8 mouse cellular contexts compared by ENCODE assay signal in genomic region chr10:96620890-96621271, GRCm38 (mm10). TPM values are rescaled to one million over a fixed set of nuclear protein-coding genes. Genes with fewer than 3 reads are reported as not detected.
DNase-seq lines count a peak whose midpoint lies in the region; ATAC-seq and TF ChIP-seq lines count a peak whose summit lies in the region.

No protein-coding gene starts in this region.

- H3K36me3 ChIP-seq in liver, adult 2 months (ENCODE audit: control insufficient read depth, insufficient read depth, low read length) = peaks cover 13% of the 10 kb centered on the region
- peaks cover 33% of the 10 kb centered on the region for H3K36me3 ChIP-seq in forebrain, embryonic 13.5 days (ENCODE audit: poor library complexity, severe bottlenecking)
- peaks cover 6% of the 10 kb centered on the region for H3K36me3 ChIP-seq in kidney, adult 2 months (ENCODE audit: control insufficient read depth, insufficient read depth, low read length)
- peaks cover 35% of the 10 kb centered on the region for H3K36me3 ChIP-seq in splenic B cell, adult 2 months (ENCODE audit: control insufficient read depth, insufficient read depth, low read length, poor library complexity, severe bottlenecking)

- H3K4me2 ChIP-seq in forebrain, embryonic 13.5 days = peak overlapping the region; percentile 90

- 21% methylated on average over 4 of the region's 4 CpGs for WGBS in liver, adult 2 months
- 39% methylated on average over 4 of the region's 4 CpGs for WGBS in forebrain, embryonic 13.5 days
- WGBS in kidney, adult 2 months = 16% methylated on average over 4 of the region's 4 CpGs

- no peaks in the 10 kb centered on the region for H3K9me3 ChIP-seq in forebrain, embryonic 13.5 days (replicated peaks)

- H3K27ac ChIP-seq in liver, adult 2 months (replicated peaks; ENCODE audit: insufficient read depth, low read depth, low read length) = no peak overlapping the region
- no peak overlapping the region for H3K27ac ChIP-seq in forebrain, embryonic 13.5 days
- H3K27ac ChIP-seq in kidney, adult 2 months (ENCODE audit: insufficient read depth, low read depth, low read length) = peak overlapping the region; percentile 80

- no peak for ATAC-seq in forebrain, embryonic 13.5 days

- TF ChIP-seq CTCF in liver, adult 2 months (IDR thresholded peaks at IDR 0.05; ENCODE audit: low read depth, low read length) = no peak
- no peak for TF ChIP-seq CTCF in kidney, adult 2 months (conservative IDR thresholded peaks at IDR 0.05; ENCODE audit: insufficient read depth, insufficient read length, low read depth, low read length)

- intact Hi-C loops in gastrocnemius, postnatal 14 days (cut with DNase I; ENCODE audit: low total_unique reads) = no loop called here

- H3K4me3 ChIP-seq in liver, adult 2 months (ENCODE audit: insufficient read depth, low read depth, low read length) = peak overlapping the region; percentile 25; the same call in 1 of the 2 replicates
- H3K4me3 ChIP-seq in forebrain, embryonic 13.5 days = peak overlapping the region; percentile 59
- peak overlapping the region; percentile 50 for H3K4me3 ChIP-seq in kidney, adult 2 months (ENCODE audit: insufficient read depth, low read depth, low read length)

- DNase-seq in liver, adult 2 months (ENCODE audit: extremely low read depth, low read depth, low spot score) = peak; percentile 59
- no peak for DNase-seq in liver
- peak; percentile 70 for DNase-seq in kidney, adult 2 months
- peak; percentile 61 for DNase-seq in lung, postnatal 10 days
- DNase-seq in splenic B cell, adult 2 months (ENCODE audit: low read depth, low spot score) = peak; percentile 89
- DNase-seq in gastrocnemius, postnatal 14 days = no peak
- no peak for DNase-seq in layer of hippocampus, adult 8-10 months (ENCODE audit: low spot score in 2 of 2)

- H3K4me1 ChIP-seq in liver, adult 2 months (ENCODE audit: control insufficient read depth, insufficient read depth, low read length) = peaks cover 18% of the 10 kb centered on the region
- H3K4me1 ChIP-seq in forebrain, embryonic 13.5 days = peaks cover 64% of the 10 kb centered on the region
- peaks cover 29% of the 10 kb centered on the region for H3K4me1 ChIP-seq in kidney, adult 2 months (ENCODE audit: control insufficient read depth, insufficient read depth, low read length)

- no peak for TF ChIP-seq POLR2A in liver, adult 2 months (IDR thresholded peaks at IDR 0.05; ENCODE audit: extremely low read depth, insufficient read depth, low read length)
- TF ChIP-seq POLR2A in kidney, adult 2 months (IDR thresholded peaks at IDR 0.05; ENCODE audit: low read depth, low read length) = no peak

- H3K79me2 ChIP-seq in liver, adult 2 months (ENCODE audit: control insufficient read depth, insufficient read depth, low read length) = peaks cover 8% of the 10 kb centered on the region; the same call in 1 of the 2 replicates

- H3K9ac ChIP-seq in liver, adult 2 months (ENCODE audit: low read depth, low read length) = 0 out of 2 replicates have a peak overlapping the region, but pooled peaks have one; percentile 21
- H3K9ac ChIP-seq in forebrain, embryonic 13.5 days = peak overlapping the region; percentile 70

- H3K27me3 ChIP-seq in liver, adult 2 months (ENCODE audit: control insufficient read depth, insufficient read depth, low read length) = no peaks in the 10 kb centered on the region
- no peaks in the 10 kb centered on the region for H3K27me3 ChIP-seq in forebrain, embryonic 13.5 days
- no peaks in the 10 kb centered on the region for H3K27me3 ChIP-seq in kidney, adult 2 months (replicated peaks; ENCODE audit: control insufficient read depth, insufficient read depth, low read length)
- no peaks in the 10 kb centered on the region for H3K27me3 ChIP-seq in splenic B cell, adult 2 months (ENCODE audit: control insufficient read depth, insufficient read depth, low read length, poor library complexity, severe bottlenecking)

RNA-seq across cellular contexts. Expression of gene Btg1, which starts 4.1 kb away (rescaled TPM):
- 12.6 and 28.1 TPM in 2 replicates for total RNA-seq in liver, adult 2 months (2014; rRNA removed)
- polyA plus RNA-seq in liver, adult 2 months (2012; rRNA removed) = 11.2 and 19.1 TPM in 2 replicates
- 52.9 and 55.0 TPM in 2 replicates for polyA plus RNA-seq in forebrain, embryonic 13.5 days (2015; fragmentation: Nextera tagmentation; extraction: Ambion mirVana)
- 16.3 and 35.5 TPM in 2 replicates for polyA plus RNA-seq in kidney, adult 2 months (2012; rRNA removed)
- 10 to 100 TPM; 27.3 to 31.1 TPM for total RNA-seq in gastrocnemius, postnatal 14 days (2021)
- total RNA-seq in layer of hippocampus, adult 8-10 months (2022) = 10 to 100 TPM; 46.5 to 59.9 (median 50.7) TPM

Comparison
In these comparisons a context has a peak if more than half of its experiments do, and no peak if none do; other contexts are left out.
1. DNase-seq: peak in liver, adult 2 months (single experiment), kidney, adult 2 months (single experiment), lung, postnatal 10 days (single experiment) and splenic B cell, adult 2 months (single experiment); none in liver (single experiment), gastrocnemius, postnatal 14 days (single experiment) and layer of hippocampus, adult 8-10 months (0 of 2).
2. Peak in every context shown above with its lines, with median percentiles within 50 percentile points of each other: H3K4me3 ChIP-seq.